Mouse (Mus musculus): Measurements from ENCODE around the gene Llgl1.

GRCm38 (mm10) chr11:60711218-60711617 lies 11.7 kb downstream of the Llgl1 start:
- TF ChIP-seq CTCF (IDR thresholded peaks at IDR 0.05) (no peak), EP300 (IDR thresholded peaks at IDR 0.05) (no peak)
